Comparison of ENCODE assay signal across 22 mouse cellular contexts in the genomic region with DNA sequence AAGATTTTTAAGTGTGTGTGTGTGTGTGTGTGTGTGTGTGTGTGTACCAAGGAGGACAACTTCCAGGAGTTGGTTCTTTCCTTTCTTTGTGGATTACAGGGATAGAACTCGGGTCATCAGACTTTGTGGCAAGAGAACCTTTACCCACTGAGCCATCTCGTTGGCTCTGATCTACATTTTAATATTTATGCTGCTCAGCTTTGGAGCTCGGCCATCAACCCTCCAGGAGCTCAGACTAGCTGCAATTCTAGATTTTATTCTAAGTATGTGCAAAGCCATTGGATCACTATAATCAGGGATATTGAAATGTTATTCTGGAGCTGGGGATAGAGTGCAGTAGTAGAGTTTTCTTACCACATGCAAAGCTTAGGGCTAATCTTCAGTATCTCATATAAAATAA.
"Had no signal": no experiment of that assay in that cellular context is flagged by ENCODE, and none has a peak within 500 bp of the region (broad histone marks: within the 10 kb centered on the region; RNA-seq: fewer than 3 reads in every experiment).

No protein-coding gene starts in this region.

- DNase-seq: cerebellum, adult 9-11 months; cerebellum, postnatal 36 days; embryo, embryonic 11 days; forebrain, postnatal 0 days; gastrocnemius, adult 2 months; gastrocnemius, postnatal 10 days; gastrocnemius, postnatal 14 days; gastrocnemius, postnatal 25 days; gastrocnemius, postnatal 36 days; heart, adult 11 months; heart, adult 18-20 months; heart, adult 2 months had no signal

- H3K27me3 ChIP-seq: embryonic facial prominence, embryonic 12.5 days; embryonic facial prominence, embryonic 13.5 days; embryonic facial prominence, embryonic 15.5 days; forebrain, embryonic 12.5 days; forebrain, embryonic 13.5 days; forebrain, embryonic 15.5 days had no signal

- H3K36me3 ChIP-seq: embryonic facial prominence, embryonic 10.5 days; embryonic facial prominence, embryonic 12.5 days; embryonic facial prominence, embryonic 13.5 days; embryonic facial prominence, embryonic 15.5 days; forebrain, embryonic 10.5 days; forebrain, embryonic 12.5 days; forebrain, embryonic 15.5 days; heart, embryonic 10.5 days had no signal

- H3K4me1 ChIP-seq: embryonic facial prominence, embryonic 10.5 days; embryonic facial prominence, embryonic 12.5 days; embryonic facial prominence, embryonic 13.5 days; embryonic facial prominence, embryonic 15.5 days; forebrain, embryonic 10.5 days; forebrain, embryonic 12.5 days; forebrain, embryonic 13.5 days; forebrain, embryonic 15.5 days; heart, embryonic 10.5 days had no signal

- H3K27ac ChIP-seq: embryonic facial prominence, embryonic 10.5 days; embryonic facial prominence, embryonic 12.5 days; embryonic facial prominence, embryonic 13.5 days; embryonic facial prominence, embryonic 15.5 days; forebrain, embryonic 10.5 days; forebrain, embryonic 12.5 days; forebrain, embryonic 13.5 days; forebrain, embryonic 15.5 days; gastrocnemius, adult 2 months; heart, adult 2 months; heart, embryonic 10.5 days had no signal

- H3K4me3 ChIP-seq: embryonic facial prominence, embryonic 10.5 days; embryonic facial prominence, embryonic 12.5 days; embryonic facial prominence, embryonic 13.5 days; embryonic facial prominence, embryonic 15.5 days; erythroblast, embryonic 14.5 days; forebrain, embryonic 10.5 days; forebrain, embryonic 12.5 days; forebrain, embryonic 13.5 days; forebrain, embryonic 15.5 days; gastrocnemius, adult 2 months; heart, adult 2 months; heart, embryonic 10.5 days had no signal
